Mouse (Mus musculus) layer of hippocampus, adult 18-20 months (tissue): ENCODE data around the gene Vars2. TPM values are rescaled to one million over a fixed set of nuclear protein-coding genes. Genes with fewer than 3 reads are reported as not detected.

Source experiments
- DNase-seq, 2 experiments: peaks; one replicate each; pipeline ENCODE4 v3.0.0; 2022; ENCODE audit warnings: low spot score in 2 of 2
- total RNA-seq, 2 experiments: library from RNA; stranded (reverse); gene quantifications; 2 replicates each; pipeline ENCODE4 v1.2.3; 2021

The Vars2 gene
- total RNA-seq, 2 experiments from 2014 or later = 35.9 to 37.4 TPM

- DNase-seq = peak in 1 of 2 experiments; percentile 44
These were observed 27.9 kb upstream of the Vars2 start for GRCm38 (mm10) chr17:35695289-35695688.

GRCm38 (mm10) chr17:35693906-35694305 lies 26.5 kb upstream of the Vars2 start:
- DNase-seq = no peak

GRCm38 (mm10) chr17:35692368-35692767 lies 25.0 kb upstream of the Vars2 start:
- no peak for DNase-seq

- no peak for DNase-seq
These were observed 24.4 kb upstream of the Vars2 start for GRCm38 (mm10) chr17:35691811-35692210.

- DNase-seq = no peak
These were observed 22.7 kb upstream of the Vars2 start for GRCm38 (mm10) chr17:35689936-35690645.

GRCm38 (mm10) chr17:35688347-35689175 lies 21.2 kb upstream of the Vars2 start:
- DNase-seq = no peak

- no peak for DNase-seq
These were observed 17.7 kb upstream of the Vars2 start for GRCm38 (mm10) chr17:35685061-35685460.

GRCm38 (mm10) chr17:35681986-35682385 lies 14.6 kb upstream of the Vars2 start:
- no peak for DNase-seq

GRCm38 (mm10) chr17:35680591-35680990 lies 13.2 kb upstream of the Vars2 start:
- no peak for DNase-seq

GRCm38 (mm10) chr17:35673416-35674035 lies 6.1 kb upstream of the Vars2 start, which contains the start of gene Gtf2h4:
TSS of gene Gtf2h4 (minus strand) at chr17:35673739.
- DNase-seq = peak; percentile 89 to 97

- no peak for DNase-seq
These were observed 5.1 kb upstream of the Vars2 start for GRCm38 (mm10) chr17:35672527-35672926.

GRCm38 (mm10) chr17:35671846-35672245 lies 4.5 kb upstream of the Vars2 start:
- no peak for DNase-seq

GRCm38 (mm10) chr17:35669731-35670130 lies 2.3 kb upstream of the Vars2 start:
- DNase-seq = no peak

GRCm38 (mm10) chr17:35666851-35667256 lies 538 bp downstream of the Vars2 start:
- no peak for DNase-seq

GRCm38 (mm10) chr17:35665957-35666515 lies 1.4 kb downstream of the Vars2 start:
- peak in 1 of 2 experiments; percentile 25 for DNase-seq

GRCm38 (mm10) chr17:35653086-35653485 lies 14.3 kb downstream of the Vars2 start:
- no peak for DNase-seq

GRCm38 (mm10) chr17:35649429-35649828 lies 18.0 kb downstream of the Vars2 start:
- no peak for DNase-seq

- DNase-seq = no peak
These were observed 23.7 kb downstream of the Vars2 start, which contains the start of gene Mucl3 for GRCm38 (mm10) chr17:35643609-35644236. TSS of gene Mucl3 (minus strand) at chr17:35643695.

GRCm38 (mm10) chr17:35639352-35639751 lies 28.0 kb downstream of the Vars2 start:
- no peak for DNase-seq

- DNase-seq = peak in 1 of 2 experiments; percentile 63
These were observed 28.8 kb downstream of the Vars2 start for GRCm38 (mm10) chr17:35638475-35639190.
